Mouse (Mus musculus) kidney, adult 2 months (tissue): ENCODE results near the gene Gm20661.

Experiments
- CTCF ChIP-seq: fragments of 200-500 bp; conservative IDR thresholded peaks from 2 replicates; pipeline ENCODE4 v1.5.1; 2011; ENCODE audit warnings: low read depth, mild to moderate bottlenecking, control low read depth, low read length, moderate library complexity, mixed read lengths; ENCODE audit not compliant: insufficient read depth, insufficient read length
- POLR2A ChIP-seq: fragments of 200-500 bp; IDR thresholded peaks from one replicate; pipeline ENCODE4 v1.6.1; 2011; ENCODE audit warnings: low read depth, low read length, control low read depth

DNA sequence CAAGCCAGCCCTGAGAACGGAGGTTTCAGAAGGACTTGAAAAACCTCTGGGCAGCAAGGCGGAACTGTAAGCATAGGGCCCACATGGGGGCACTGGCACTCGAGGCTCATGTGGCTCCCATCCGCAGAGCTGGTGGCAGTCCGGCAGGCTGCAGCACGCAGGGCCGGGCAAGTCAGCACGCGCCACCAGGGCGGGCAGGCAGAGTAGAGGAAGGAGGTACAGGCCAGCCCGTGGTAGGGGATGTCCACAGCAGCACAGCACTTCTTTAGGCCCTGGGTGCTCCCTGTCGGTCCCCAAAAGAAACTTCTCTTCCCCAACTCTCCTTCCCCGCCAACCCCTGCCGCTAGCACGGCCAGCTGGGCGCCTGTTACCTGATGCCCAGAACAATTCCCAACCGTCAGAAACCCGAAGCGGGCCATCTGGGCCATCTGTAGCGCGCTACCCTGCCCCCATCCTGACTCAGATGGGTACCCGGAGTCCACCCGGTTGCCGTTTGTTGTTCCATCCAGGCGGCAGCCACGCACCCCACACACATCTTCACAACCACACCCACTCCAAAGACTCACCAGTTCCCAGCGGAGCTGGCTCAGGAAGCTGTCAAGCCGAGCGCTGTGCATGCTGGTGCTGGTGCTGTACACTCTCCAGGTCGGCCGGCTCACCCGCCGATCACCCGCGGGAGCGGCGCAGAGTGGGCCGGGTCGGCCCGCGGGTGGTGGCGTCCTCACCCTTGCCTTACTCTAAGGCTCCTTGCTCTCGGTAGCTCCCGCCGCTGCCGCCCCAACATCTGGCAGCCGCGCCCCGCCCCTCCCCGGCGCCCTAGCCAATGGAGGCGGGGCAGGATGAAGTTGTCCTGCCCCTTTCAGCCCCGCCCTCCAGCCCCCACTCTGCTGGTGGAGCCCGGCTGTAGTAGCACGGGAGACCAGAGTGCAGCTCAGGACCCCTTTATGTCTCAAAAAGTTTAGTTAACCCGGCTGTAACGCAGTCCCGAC lies 2.6 kb downstream of the Gm20661 start, which contains the start of gene Inka1:
- TF ChIP-seq CTCF, result no peak
- peak; percentile 73 for TF ChIP-seq POLR2A
